Mouse (Mus musculus): ENCODE results near the gene Scgb2b24.

Gene Scgb2b24

DNA sequence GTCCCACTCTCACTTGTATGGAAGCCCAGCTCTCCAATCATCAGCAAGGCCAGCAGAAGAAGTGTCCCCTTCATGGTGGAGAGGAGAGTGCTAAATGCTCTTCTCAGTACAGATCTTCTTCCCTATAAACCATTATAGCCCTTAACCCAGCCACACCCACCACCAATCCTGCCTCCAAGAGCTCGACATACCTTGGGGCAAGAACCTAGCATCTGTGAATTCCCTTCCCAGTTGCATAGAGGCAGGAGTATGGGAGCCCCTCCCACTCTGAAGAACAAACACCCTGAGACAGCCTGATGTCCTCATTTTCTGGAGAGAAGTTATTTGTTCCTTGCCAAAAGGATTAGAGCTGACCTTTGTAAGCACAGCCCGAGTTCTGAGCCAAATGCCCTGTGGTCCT, at the start of gene Scgb2b24:
TSS of gene Scgb2b24 (minus strand) at position 101 of the 400 bp plus-strand sequence.
- DNase-seq (ENCODE audit: low spot score in 2 of 2) = no peak

- no peak for DNase-seq (ENCODE audit: low spot score in 2 of 2)
Measured at GRCm38 (mm10) chr7:33743499-33743898, 4.4 kb upstream of the Scgb2b24 start, which contains the start of gene Scgb1b24. TSS of gene Scgb1b24 (plus strand) at chr7:33743799.

DNA sequence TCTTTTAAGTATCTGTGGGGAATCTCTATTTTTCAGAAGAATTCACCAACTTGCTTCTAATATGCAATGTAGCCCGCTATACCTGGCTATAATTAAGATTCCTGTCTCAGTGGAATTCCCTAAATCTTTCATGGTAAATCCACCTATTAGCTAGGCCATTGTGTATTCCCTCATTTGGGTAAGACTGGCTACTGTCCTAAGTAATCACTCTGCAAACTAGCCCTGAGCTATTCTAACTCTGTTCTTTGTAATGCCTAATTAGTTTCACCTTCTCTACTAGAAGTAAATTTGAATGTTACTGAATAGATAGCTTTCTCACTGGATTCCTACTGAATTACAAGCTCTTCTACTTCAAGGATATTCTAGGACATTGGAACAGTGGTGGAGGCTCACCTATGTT, 49.2 kb downstream of the Scgb2b24 start:
- DNase-seq (ENCODE audit: low spot score in 2 of 2) = no peak

Measured in frontal cortex, postnatal 25 days (tissue).